Mouse (Mus musculus) embryonic fibroblast, embryonic 13.5 days (primary cell): ENCODE results near the gene Mylip.

Experiments
- CTCF ChIP-seq: IDR thresholded peaks from 2 replicates; pipeline ENCODE4 v1.5.1; 2011; ENCODE audit warnings: mild to moderate bottlenecking, control low read depth, low read length, moderate library complexity, borderline replicate concordance; ENCODE audit not compliant: insufficient read depth
- POLR2A ChIP-seq: IDR thresholded peaks from 2 replicates; pipeline ENCODE4 v1.6.1; 2011; ENCODE audit warnings: low read depth, mild to moderate bottlenecking, control low read depth, low read length, moderate library complexity

GRCm38 (mm10) chr13:45413066-45413465, 23.5 kb downstream of the Mylip start:
- TF ChIP-seq CTCF, result no peak
- no peak for TF ChIP-seq POLR2A
